Mouse (Mus musculus): Measurements from ENCODE around the gene Ankrd36.
"Not testable (repeated sequence)": the region's sequence is repeated elsewhere in the genome, so short reads cannot be mapped to it uniquely, and the experiment has no call there.

The Ankrd36 gene

DNA sequence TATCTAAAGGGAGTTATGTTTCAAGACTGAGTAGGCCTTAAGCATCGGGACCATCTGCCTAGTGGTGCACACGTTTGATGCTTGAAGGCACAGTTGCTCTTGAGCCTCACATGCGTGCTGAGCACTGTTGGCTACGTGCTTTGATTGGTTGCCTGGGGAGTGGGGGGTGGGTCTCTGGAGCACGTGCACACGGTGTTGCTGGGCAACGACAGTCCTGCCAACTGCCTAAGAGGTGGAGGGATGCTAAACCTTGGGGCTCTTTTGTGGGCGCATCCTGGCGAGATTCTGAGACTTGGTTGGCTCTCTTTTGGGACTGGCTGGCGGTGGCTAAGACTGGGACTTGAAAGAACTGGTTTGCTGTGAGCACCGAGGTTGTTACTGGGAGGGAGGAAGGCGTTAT is at the start of gene Ankrd36:
Gene Ankrd36, plus strand, starts transcription at position 211 of the 400 bp plus-strand sequence.
- DNase-seq (ENCODE audit: low read depth, low spot score) = no peak

DNA sequence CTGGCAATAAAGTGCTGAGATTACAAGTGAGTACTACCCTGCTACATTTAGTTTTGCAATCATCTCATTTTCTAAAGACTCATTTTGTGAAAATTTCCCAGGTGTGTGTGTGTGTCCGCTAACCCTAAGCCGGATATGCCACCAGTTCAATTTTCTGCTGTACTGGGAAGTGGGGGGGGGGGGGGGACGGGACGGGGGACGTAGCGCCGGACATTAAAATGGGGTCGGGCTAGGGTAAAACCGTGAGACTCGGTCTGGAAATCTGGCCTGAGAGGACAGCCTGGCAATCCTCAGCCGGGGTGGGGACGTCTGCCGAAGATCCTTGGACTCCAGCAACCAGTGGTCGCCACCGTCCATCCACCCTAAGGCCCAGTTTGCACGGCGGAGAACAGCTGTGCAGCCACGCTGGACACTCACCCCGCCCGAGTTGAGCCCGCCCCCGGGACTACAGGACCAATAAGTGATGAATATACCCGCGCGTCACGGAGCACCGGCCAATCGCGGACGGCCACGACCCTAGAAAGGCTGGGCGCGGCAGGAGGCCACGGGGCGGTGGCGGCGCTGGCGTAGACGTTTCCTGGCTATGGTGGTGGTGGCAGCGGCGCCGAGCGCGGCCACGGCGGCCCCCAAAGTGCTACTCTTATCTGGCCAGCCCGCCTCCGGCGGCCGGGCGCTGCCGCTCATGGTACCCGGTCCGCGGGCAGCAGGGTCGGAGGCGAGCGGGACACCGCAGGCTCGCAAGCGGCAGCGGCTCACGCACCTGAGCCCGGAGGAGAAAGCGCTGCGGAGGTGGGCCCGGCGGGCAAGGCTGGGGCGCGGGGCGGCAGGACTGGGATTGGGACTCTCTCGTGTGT is 48.8 kb upstream of the Ankrd36 start, which contains the start of gene Xbp1:
Gene Xbp1, plus strand, starts transcription at position 248 of the 854 bp plus-strand sequence.
- DNase-seq (ENCODE audit: low read depth, low spot score) = peak; percentile 94

DNA sequence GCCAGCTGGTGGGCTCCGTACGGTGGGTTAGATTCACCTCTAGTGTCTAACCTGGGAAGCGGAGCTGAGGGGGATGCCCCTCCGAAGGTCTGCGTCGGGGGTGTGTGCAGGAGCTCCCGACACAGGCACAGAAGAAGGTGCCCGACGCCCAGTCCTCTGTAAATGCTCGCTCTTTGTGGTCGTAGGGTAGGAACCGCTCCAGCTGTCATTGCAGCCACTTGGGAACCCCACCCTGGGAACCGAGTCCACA is 48.3 kb upstream of the Ankrd36 start:
- no peak for DNase-seq (ENCODE audit: low read depth, low spot score)

DNA sequence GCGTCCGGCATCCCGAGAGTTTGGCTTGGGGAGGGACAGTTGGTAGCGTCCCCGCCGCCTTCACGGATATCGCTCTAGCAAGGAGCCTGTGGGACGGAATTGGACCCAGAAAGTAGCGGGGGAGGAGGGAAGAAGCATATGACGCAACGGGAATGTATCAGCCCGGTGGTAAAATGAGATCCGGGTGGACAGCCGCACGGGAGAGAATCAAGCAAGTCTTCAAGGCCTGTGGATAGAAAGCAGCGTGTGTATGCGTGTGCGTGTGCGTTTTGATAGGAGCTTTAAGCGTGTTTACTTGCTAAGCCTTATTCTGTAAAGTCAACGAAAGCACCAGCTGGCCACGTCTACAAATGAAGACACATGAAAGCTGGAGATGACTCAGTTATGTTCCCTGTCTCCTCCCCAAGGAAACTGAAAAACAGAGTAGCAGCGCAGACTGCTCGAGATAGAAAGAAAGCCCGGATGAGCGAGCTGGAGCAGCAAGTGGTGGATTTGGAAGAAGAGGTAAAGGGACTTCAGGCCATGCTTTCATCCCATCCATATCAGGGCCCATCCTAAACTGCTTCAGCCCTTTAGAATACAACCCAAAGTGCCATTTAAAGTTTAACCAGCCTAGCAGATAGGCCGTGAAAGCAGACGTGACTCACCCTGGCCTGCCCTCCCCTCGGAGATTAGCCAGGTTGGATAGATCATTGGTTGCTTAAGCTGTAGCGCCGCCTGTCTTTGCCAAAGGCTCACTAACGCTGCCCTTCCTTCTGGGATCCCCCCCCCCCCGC is 47.8 kb upstream of the Ankrd36 start:
- DNase-seq (ENCODE audit: low read depth, low spot score) = peak; percentile 92

DNA sequence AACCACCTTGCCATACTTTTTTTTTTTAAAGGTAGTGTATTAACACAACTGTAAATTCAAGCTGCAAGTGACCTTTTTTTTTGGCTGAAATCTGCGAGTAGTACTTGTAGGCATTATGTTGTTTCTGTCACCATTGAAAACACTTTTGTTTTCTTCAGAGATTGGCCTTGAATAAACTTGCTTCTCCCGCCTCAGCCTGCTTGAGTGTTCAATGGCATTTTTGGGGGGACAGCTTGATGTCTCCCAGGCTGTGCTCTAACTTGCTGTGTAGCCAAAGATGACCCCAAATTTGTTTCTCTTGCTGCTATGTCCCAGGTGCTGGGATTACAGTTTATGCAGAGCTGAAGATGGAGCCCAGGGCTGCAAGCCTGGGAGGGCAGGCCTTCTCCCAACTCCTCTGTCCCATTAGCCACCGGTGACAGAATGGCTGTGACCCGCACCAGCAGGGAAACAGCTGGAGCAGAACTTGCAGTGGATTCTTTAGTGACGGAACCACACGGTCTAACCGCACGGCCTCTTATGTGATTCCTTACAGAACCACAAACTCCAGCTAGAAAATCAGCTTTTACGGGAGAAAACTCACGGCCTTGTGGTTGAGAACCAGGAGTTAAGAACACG is 46.6 kb upstream of the Ankrd36 start:
- DNase-seq (ENCODE audit: low read depth, low spot score) = no peak

DNA sequence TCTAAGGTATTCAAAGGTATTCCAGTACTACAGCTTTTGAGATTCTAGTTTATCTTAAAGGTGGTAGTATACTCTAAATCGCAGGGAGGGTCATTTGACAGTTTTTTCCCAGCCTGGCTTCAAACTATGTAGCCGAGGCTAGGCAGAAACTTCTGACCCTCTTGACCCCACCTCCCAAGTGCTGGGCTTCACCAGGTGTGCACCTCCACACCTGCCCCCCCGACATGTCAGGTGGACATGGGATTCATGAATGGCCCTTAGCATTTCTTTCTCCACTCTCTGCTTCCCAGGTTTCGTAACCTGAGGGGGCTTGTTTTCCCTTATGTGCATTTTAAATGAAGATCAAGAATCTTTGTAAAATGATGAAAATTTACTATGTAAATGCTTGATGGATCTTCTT is 44.1 kb upstream of the Ankrd36 start:
- no peak for DNase-seq (ENCODE audit: low read depth, low spot score)

DNA sequence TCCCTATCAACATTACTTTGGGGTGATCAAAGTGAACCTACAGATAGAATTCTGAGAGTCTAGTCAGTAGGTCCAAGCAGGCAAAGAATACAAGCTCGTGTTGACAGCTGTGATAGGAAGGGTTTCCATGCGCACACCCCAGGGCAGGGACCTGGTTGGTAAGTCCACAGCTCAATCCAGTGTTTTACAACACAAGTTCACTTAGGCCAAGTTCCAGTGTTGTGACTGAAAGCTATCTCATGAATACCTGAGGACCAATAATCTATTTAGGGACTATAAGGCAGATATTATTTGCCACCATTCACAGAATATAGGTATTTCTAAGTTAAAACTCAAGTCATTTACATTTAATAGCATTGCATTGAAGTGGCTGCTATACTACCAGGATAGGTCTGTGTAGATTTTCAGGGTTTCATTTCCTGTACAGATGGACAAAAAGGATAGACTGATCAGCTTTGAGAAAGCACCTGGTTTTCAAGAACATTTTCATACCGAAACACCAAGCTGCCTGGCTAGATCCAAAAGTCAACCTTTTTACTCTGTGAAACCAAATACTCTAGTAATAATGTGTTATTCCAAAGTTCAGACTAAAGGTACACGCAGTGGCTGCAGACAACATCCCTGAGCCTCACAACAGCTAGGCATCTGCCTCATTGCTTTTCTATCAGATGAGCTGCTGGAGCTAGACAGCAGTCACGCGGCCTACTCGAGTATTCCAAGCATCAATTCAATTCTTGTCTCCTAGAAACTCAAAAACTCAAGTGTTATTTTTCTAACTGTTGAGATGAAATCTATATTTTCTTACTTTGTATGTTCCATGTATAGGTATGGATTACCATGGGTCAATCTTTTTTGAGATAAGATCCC is 42.7 kb upstream of the Ankrd36 start:
- DNase-seq (ENCODE audit: low read depth, low spot score) = no peak

DNA sequence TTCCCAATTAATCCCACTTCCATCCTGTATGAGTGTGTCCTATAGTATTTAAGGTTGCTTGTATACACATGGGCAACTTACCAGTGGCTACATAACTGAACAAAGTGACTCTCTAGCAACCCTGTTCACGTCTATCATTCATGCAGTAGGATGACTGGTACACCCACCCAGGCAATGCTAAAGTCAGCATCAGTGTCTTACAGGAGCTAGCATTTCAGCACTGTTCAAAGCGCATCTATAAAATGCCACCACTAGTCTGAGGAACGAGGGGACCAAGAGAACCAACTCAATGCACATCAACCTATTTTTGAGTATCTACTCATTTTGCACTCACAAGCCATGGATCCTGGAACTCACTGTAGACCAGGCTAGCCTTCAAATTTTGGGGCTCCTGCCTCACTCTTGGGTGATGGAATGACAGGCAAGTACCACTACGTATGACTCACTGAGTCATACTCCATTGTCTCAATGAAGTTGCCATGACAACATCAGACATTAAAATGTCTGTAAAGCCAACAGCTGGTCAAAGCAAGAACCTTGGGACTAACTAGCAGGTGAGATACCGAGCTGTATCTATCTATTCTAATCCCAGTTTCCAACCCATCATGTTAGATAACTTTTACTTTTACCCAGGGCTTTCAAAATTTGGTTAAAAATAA is 41.5 kb upstream of the Ankrd36 start:
- DNase-seq (ENCODE audit: low read depth, low spot score) = peak; percentile 44

DNA sequence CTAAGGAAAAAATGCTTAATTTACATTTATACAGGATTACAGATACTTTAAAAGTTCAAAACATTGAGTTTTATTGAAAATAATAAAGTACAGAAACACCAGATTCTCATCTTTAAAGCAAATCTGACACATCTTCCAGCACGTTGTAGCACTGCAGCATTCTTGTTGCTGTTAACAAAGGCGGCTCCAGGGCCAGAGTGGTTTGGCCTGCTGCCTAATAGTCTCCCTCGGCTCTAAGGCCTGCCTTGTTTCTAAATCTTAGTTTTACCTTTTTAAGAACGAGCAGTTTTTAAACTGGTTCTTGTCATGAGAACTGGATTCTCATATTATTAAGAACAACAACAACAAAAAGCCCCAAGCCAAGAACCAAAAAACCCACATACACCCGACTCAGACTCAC is 40.6 kb upstream of the Ankrd36 start:
- no peak for DNase-seq (ENCODE audit: low read depth, low spot score)

DNA sequence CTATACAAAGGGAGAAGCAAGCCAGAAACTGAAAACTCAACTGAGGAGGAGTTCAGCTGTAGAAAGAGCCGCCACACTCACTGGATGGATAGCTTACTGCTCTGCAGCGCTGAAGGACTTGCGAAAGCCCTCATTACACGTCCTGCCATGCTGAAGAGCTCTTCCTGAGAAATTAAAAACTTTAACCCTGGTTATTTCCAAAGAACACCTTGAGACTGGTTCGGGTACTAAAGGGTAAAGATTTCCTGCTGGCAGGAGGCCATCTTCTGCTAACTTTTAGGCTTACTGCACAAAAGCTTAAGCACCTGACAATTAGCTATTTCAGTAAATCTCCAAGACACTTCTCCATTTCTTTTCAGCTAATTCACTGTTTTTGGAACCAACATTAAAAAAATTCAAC is 39.3 kb upstream of the Ankrd36 start:
- DNase-seq (ENCODE audit: low read depth, low spot score) = no peak

DNA sequence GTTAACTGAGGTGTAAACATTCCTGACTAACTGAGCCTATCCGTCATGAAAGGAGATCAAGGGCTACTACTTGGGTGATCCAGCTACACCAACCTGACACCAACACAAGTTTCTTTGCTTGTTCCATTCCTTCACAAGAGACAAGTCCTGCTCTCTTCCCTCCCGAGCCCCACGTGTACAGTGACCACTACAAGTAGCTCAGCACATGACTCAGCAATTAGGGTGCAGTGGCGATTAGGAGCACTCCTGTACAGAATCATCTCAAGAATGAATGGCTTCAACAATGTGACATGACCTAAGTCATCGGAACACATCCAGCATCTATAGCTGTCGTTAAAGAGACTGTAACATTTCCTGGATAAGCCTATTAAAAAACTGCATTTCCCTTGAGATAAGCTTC is 38.8 kb upstream of the Ankrd36 start:
- DNase-seq (ENCODE audit: low read depth, low spot score) = no peak

DNA sequence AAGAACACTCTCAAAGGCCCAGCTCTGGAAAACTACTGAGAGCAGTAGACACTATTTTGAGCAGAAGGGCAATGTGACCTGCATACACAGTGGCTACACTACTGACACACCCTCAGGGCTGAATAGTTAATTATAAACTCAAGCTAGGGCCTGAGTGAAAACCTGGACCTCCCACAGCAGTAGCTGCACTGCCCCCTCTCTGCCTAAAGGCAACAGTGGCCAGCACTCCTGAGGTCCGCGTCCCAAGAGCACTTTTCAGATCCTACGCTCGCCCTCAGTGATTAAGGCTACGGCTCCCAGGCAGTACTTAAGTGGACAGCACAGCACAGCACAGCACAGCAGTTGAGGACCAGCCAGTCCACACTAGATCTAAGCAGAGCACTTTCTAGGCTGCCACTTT is 36.4 kb upstream of the Ankrd36 start:
- DNase-seq (ENCODE audit: low read depth, low spot score) = no peak

DNA sequence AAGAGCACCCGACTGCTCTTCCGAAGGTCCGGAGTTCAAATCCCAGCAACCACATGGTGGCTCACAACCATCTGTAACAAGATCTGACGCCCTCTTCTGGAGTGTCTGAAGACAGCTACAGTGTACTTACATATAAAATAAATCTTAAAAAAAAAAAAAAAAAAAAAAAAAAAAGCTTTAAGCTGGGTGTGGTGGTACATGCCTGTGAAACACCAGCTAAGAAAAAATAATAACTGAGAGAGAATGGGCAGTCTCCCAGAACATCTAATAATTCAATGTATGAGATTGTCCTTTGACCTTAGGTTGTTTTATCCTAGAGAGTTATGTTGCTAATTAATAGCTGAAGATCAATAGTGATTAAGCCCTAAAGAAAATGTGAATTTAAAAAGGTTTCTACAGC is 32.0 kb upstream of the Ankrd36 start:
- not testable (repeated sequence) for DNase-seq (ENCODE audit: low read depth, low spot score)

DNA sequence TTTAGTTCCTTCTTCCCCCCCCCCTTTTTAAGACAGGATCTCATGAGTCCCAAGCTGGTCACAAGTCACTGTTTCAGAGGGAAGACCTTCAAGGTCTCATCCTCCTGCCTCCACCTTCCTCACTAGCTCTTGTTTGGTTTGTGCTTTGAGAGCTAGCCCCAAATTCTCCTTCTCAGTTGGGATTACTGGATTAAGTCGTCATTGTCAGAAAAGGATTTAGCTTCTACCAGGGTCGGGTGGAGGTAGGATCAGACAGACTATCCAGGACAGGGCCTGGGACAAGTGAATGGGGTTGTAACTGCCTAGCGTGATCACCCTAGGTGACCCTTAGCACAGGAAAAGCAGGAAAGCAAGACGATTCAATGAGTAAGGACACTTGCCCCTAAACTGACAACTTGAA is 29.2 kb upstream of the Ankrd36 start:
- no peak for DNase-seq (ENCODE audit: low read depth, low spot score)

DNA sequence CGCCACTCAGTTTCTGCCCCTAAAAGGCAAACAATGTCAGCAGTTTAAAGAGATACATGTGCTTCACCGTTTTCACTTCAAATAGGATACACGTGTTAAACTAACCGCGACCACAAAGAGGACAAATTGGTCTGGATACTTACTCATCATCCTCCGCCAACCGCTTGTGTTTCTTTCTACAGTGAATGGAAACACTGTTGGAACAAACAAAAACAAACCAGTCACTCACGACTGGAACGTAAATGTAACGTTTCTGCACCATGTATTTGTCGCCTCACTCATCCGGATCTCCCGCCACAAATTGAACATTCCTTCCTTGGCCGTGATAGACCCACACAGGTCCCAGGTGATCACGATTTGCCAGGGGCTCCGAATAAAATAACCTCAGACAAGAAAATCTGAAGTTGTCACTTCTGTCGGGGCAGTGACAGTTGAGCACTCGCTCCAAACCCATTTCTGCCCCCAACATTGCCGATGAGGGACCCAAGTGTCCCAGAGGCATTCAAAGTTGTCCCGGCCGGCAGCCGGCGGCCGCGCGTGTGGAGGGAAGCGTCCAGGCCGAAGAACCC is 28.2 kb upstream of the Ankrd36 start:
- DNase-seq (ENCODE audit: low read depth, low spot score) = peak; percentile 57

DNA sequence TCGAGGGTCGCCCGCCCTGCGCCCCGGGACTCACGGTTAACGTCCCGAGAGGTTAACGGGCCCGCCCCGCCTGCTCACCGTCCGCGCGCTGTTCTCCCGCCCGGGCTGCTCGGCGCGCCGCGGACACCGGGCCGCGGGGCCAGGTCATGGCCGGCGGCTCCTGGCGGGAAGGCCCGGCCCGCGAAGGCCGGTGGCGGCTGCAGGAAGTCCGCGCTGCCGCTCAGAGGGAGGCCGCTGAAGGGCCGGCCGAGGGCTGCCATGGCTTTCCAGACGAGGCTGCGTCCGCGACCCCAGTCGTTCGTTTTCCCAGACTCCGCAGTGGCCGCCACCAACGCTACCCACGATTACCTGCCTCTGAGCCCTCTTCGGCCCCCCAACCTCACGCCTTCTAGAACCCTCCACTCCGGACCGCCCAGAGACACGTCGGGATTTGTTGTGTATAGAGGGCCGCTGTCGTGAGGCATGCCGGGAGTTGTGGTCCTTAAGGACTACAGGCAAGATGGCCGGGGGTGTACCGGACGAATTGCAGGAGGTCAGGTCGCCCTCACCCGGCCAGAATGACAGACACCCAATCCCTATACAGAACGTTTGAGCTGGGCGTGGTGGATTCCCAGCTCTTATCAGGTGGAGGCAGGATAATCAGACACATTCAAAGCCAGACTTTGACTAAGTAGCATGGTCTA is 27.5 kb upstream of the Ankrd36 start, which contains the start of gene Ccdc117:
Gene Ccdc117, minus strand, starts transcription at position 389 of the 683 bp plus-strand sequence.
- peak; percentile 94 for DNase-seq (ENCODE audit: low read depth, low spot score)

DNA sequence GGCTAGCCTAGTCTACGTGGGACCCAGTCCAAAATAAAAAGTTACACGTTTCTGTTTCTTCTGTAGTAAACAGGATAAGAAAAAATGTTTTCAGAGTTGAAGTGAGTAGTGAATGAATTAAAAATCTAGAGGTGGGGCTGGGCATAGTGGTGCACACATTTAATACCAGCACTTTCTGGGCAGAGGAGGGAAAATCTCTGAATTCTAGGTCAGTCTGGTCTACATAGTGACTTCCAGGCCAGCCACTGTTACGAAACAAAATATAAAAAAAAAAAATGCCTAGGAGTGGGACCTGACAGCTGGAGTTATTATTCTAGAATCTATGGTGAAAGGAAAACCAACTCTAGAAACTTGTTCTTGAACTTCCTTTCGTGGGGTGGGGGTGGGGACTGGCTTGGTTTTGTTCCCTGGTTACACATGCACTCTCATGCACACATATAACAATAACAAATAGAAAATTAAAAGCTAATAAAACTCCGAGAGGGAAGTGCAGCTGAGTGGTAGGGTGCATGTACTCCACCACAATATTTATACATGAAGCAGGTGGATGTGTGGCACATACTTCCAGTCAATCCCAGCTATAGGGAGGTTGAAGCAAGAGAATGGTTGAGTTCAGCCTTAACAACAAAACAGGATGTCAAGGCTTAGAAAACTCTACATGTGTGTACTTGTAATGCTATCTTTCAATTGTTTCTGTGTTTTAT is 26.9 kb upstream of the Ankrd36 start:
- DNase-seq (ENCODE audit: low read depth, low spot score) = no peak

DNA sequence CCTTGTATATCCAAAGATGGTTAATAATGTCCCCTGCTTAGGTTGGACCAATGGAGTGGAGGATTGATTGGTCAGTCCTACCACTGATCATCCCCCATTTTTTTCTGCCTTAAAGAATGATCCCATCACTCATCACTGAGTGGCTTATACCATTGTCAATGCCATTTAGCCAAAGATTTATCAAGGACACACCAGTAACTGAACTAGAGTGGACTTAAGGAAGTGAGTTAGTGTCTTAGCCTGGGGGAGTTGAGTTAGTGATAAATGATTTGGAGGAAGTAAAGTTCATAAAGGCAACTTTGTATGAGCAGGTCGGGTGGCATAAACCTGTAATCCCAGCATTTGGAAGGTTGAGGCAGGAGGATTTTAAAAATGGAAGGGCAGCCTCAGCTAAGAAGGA is 26.2 kb upstream of the Ankrd36 start:
- DNase-seq (ENCODE audit: low read depth, low spot score) = no peak

DNA sequence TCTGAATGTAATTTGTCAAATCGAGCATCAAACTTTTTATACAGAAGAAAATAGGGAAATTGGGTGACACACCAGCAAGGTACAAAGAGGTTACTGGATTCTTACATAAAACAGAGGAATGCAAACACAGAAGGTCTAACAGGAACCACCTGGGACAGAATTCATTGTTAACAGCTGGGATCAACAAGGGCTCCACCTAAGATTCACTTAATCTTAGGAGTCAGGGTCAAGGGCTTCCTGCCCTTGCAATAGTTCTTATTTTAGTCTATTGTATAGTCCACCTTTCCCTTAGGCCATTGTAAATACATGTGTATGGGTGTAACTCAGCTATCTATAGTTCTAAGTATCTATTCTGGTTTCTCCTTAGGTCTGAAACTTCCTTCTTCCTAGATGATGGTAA is 24.8 kb upstream of the Ankrd36 start:
- DNase-seq (ENCODE audit: low read depth, low spot score) = not testable (repeated sequence)

DNA sequence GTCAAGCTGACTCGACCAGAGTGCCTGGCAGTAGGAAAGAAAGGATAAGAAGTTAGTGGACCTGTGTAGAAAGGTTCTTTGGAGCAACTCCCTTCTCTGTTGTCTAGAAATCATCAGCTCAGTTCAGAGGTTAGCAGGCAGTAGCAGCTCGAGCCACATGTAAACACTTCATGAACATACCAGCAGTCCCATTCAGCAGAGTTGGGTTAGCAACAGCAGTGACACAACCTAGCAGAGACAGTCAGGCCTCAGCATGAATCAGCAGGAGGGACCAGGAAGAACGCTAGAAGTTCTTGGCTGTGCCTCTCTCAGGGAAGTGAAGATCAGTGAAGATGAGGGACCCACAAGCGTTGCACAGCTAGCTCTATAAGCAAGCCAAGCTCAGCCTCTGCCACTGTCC is 24.0 kb upstream of the Ankrd36 start:
- no peak for DNase-seq (ENCODE audit: low read depth, low spot score)

Data from 3T3-L1 (cell line).